Mouse (Mus musculus) olfactory bulb, adult 2 months (tissue): ENCODE results near the gene Nt5c2. TPM values are rescaled to one million over a fixed set of nuclear protein-coding genes. Genes with fewer than 3 reads are reported as not detected.
A peak's percentile ranks its signal among the peaks of the same experiment; 100 is the strongest.

Experiments
- H3K27ac ChIP-seq: fragments of 200-500 bp; 2 replicates; pipeline ENCODE4 v1.5.1; 2012; ENCODE audit warnings: low read depth, low read length; ENCODE audit not compliant: insufficient read depth
- H3K4me1 ChIP-seq: fragments of 200-500 bp; 2 replicates; pipeline ENCODE4 v1.6.1; 2012; ENCODE audit warnings: low read length; ENCODE audit not compliant: control insufficient read depth, insufficient read depth
- H3K4me3 ChIP-seq: fragments of 200-500 bp; 2 replicates; pipeline ENCODE4 v1.5.1; 2012; ENCODE audit warnings: mild to moderate bottlenecking, low read depth, low read length, moderate library complexity; ENCODE audit not compliant: insufficient read depth
- CTCF ChIP-seq: fragments of 200-500 bp; IDR thresholded peaks from 2 replicates; pipeline ENCODE4 v1.5.1; 2012; ENCODE audit warnings: low read depth, mild to moderate bottlenecking, low read length, moderate library complexity; ENCODE audit not compliant: insufficient read depth
- POLR2A ChIP-seq: fragments of 200-500 bp; IDR thresholded peaks from 2 replicates; pipeline ENCODE4 v1.6.1; 2012; ENCODE audit warnings: mild to moderate bottlenecking, low read depth, low read length, moderate library complexity; ENCODE audit not compliant: insufficient read depth
- WGBS: fragments of 180-500 bp; shearing (Covaris S2); methylation state at CpG from one replicate; pipeline ENCODE4 v1.1.7; 2018; 5-methylcytosine and 5-hydroxymethylcytosine counted together
- polyA plus RNA-seq: library from polyadenylated mRNA; stranded (reverse); fragments of >200 nt; gene quantifications from 2 replicates; pipeline ENCODE4 v1.2.4, GENCODE M21; 2012; ENCODE audit warnings: low replicate concordance; ENCODE audit not compliant: missing spikeins, insufficient read depth, insufficient read length

Gene Nt5c2
- polyA plus RNA-seq, 1 experiment: not detected

DNA sequence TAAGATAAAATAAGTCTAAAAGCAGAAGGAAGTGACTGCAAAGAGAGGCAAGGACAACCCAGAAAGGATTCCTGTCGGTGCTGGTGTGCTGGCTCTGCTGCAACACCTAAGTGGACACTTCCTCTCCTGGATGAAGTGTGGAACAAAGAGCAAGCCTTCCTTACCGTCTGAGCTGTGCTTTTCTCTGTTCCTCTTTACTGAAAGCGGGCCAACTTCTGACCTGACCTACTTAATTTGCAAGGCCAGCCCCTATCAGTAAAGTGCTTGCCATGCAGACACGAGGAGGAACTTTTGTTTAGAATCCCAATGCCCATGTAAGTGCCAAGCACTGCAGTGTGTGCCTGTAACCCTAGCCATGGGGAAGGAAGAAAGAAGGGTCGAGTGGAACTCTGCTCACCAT is 115.6 kb downstream of the Nt5c2 start:
- H3K4me3 ChIP-seq: no peak overlapping the region
- H3K27ac ChIP-seq: no peak overlapping the region; the same call in 1 of the 2 replicates
- TF ChIP-seq POLR2A: no peak
- no peak for TF ChIP-seq CTCF
- 27% methylated on average over 5 of the region's 5 CpGs for WGBS
- H3K4me1 ChIP-seq: peaks cover 7% of the 10 kb centered on the region; the same call in 1 of the 2 replicates

DNA sequence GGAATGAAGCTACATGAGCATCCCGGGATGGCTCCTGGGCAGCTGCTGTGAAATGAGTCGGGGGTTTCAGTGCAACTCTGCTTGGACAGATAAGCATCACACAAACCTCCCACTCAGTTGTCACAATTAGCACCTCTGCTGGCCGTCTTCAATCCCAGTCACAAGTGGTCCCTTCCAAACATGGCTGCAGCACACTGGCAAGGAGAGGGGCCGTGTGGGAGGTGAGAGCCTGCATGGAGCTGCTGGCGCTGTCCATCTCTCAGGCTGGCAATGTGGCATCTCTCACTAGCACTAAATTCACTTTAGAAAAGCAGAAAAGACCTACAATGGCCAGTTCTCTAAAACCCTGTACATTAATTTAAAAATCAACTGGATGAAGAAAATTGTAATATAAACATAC is 116.7 kb downstream of the Nt5c2 start:
- H3K4me3 ChIP-seq: no peak overlapping the region
- TF ChIP-seq POLR2A (no peak), CTCF (no peak)
- whole genome bisulfite sequencing: 92% methylated on average over 5 of the region's 5 CpGs
- H3K27ac ChIP-seq: peak overlapping the region; percentile 37; the same call in 1 of the 2 replicates
- peaks cover 8% of the 10 kb centered on the region; the same call in 1 of the 2 replicates for H3K4me1 ChIP-seq

DNA sequence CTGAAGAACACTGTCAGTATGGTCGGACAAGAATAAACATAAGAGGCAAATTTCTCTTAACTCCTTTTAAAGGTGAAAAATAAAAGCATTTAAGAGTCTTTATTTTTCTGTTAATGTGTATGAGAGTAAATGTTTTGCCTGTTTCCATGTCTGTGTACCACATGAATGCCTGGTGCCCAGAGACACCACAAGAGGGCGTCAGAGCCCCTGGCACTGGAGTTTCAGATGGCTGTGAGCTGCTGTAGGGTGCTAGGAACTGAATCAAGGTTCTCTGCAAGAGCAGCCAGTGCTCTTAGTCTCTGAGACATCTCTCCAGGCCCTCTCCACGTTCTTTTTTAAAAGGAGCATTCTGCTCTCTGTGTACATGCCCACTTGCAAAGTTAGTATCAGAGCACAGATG is 117.8 kb downstream of the Nt5c2 start:
- no peak for TF ChIP-seq POLR2A
- no peak for TF ChIP-seq CTCF
- no peak overlapping the region for H3K4me3 ChIP-seq
- WGBS: 90% methylated on average over 3 of the region's 3 CpGs
- H3K27ac ChIP-seq: no peak overlapping the region
- H3K4me1 ChIP-seq: peaks cover 8% of the 10 kb centered on the region; the same call in 1 of the 2 replicates

DNA sequence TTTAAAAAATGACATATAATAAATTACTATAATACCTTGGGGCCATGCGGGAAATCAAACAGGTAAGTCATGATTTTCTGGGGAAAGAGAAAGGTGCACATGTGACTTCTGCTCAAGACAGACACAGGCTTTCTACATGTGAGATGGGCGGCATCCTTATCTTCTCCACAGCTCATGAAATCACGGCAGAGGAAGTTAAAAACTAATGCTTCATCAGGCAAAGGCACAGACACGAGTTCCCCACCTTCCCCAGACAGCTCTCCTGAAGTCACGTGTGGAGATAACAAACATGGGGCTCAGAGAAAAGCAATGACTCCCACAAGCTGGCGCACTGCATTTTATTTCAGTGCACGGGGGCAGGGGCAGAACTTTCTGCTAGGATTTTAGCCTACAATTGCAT is 121.5 kb downstream of the Nt5c2 start:
- Histone ChIP-seq H3K4me3 (no peak overlapping the region), H3K4me1 (peaks cover 3% of the 10 kb centered on the region; the same call in 1 of the 2 replicates), H3K27ac (no peak overlapping the region)
- WGBS: 73% methylated on average over 7 of the region's 7 CpGs
- no peak for TF ChIP-seq CTCF
- no peak for TF ChIP-seq POLR2A

DNA sequence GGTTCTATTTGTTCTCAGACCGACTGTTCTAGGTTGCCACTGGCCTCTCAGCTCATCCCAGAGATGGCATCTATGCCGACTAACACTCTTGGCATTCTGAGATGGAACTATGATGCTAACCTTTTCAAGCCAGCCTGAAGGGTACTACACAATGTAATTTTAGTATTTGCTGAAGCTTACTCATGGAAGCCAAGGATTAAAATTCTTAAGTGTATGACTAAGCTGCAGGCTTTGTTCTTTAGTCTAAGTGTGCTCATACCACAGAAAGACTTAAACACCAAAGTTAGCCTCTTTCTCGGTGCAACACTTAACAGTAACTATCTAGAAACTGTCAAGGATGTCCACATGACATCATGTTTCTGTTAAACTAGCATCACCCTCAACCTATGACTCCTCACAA is 122.1 kb downstream of the Nt5c2 start:
- H3K27ac ChIP-seq: peak overlapping the region; percentile 20; the same call in 1 of the 2 replicates
- TF ChIP-seq CTCF: no peak
- TF ChIP-seq POLR2A: no peak
- peaks cover 3% of the 10 kb centered on the region; the same call in 1 of the 2 replicates for H3K4me1 ChIP-seq
- 47% methylated on average over 3 of the region's 3 CpGs for WGBS
- H3K4me3 ChIP-seq: no peak overlapping the region

DNA sequence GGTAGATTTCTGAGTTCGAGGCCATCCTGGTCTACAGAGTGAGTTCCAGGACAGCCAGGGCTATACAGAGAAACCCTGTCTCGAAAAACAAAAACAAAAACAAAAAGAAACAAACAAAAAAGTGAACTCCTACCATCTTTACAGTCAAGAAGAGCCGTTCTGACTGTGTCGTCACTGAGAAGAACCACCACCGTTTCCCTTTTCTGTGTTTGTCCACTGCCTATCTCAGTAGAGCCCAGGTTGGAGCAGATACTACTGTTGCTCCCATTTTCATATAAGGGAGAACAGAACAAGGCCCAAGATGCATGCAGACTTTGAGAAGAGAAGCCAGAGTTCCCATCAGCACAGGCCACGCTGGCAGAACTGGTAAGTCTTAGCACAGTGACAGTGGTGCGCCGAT is 124.3 kb downstream of the Nt5c2 start:
- peaks cover 3% of the 10 kb centered on the region; the same call in 1 of the 2 replicates for H3K4me1 ChIP-seq
- 89% methylated on average over 8 of the region's 8 CpGs for WGBS
- peak overlapping the region; percentile 29; the same call in 1 of the 2 replicates for H3K27ac ChIP-seq
- TF ChIP-seq POLR2A (no peak), CTCF (no peak)
- no peak overlapping the region for H3K4me3 ChIP-seq

DNA sequence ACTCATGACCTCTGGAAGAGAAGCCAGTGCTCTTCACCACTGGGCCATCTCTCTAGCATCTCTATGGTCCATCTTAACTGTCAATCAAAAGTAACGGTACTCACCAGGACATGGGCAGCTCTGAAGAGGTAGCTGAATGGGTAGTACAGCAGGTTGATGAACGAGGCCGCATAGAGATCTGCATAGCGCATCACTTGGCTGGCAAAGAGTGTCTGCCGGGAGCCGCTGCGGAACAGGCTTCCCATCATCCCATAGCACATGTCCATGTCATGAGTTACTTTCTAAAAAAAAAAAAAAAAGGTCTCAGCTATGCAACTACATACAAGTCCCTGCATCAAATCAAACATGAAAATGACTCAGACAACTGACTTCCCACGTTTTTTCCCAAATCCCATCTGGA is 125.3 kb downstream of the Nt5c2 start:
- no peak overlapping the region for H3K27ac ChIP-seq
- 92% methylated on average over 8 of the region's 8 CpGs for WGBS
- H3K4me1 ChIP-seq: peaks cover 3% of the 10 kb centered on the region; the same call in 1 of the 2 replicates
- no peak overlapping the region for H3K4me3 ChIP-seq
- TF ChIP-seq POLR2A: no peak
- TF ChIP-seq CTCF: no peak

DNA sequence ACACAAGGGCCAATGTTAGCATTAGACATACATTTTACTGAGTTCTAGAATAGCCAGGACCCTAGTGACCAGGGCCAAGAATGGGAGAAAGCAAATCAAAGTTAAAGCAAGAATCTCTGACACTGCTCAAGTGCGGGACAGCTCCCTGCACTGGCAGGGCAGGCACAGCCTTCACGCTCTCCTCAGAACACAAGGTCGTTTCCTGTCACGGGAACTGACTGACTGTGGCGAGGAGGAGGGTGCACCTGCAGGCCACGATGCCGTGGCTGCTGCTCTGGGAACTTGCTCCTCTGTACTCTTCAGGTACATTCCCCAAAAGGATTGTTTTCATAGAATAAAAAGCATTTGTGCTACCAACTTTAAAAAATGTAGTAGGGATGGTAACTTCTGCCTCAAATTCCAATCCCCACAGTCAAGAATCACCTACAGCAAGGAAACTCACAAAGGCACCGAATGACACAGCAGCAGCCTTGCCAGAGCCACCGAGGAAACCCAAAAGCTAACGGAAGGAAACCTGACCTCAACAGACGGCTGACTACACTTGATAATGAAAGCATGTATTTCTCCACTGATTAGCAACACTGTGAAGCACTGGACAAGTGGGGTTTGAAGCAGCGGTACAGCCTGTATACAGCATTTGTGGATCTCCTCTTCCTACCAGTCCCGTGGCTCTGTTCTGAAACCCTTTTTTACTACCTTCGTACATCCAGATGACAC is 127.0 kb downstream of the Nt5c2 start:
- Histone ChIP-seq H3K27ac (no peak overlapping the region), H3K4me1 (peaks cover 6% of the 10 kb centered on the region; the same call in 1 of the 2 replicates), H3K4me3 (no peak overlapping the region)
- WGBS: 73% methylated on average over 14 of the region's 14 CpGs
- TF ChIP-seq CTCF (no peak), POLR2A (no peak)

DNA sequence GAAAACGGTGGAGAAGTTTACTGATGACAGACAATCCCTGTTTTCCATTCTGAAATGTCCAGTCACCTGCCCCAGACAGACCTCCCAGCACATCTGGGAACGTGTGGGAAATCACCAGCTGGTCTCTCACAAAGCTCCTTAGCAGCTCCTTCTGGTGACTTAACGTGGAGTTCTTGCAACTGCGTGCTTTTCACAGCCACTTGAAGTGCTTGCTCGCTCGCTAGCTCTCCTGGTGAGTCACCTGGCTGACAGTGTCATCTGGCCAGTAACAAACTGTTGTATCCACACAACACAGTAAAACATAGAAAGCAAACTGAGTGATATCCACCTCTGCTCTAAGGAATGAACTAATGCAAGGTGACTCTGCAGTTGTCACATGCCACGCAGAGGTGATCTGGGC is 128.1 kb downstream of the Nt5c2 start:
- TF ChIP-seq CTCF (no peak), POLR2A (no peak)
- Histone ChIP-seq H3K27ac (no peak overlapping the region), H3K4me1 (peaks cover 6% of the 10 kb centered on the region; the same call in 1 of the 2 replicates), H3K4me3 (no peak overlapping the region)
- WGBS: 47% methylated on average over 7 of the region's 7 CpGs
